Mouse (Mus musculus): ENCODE results near the gene Mgst3.

Mgst3 gene

DNA sequence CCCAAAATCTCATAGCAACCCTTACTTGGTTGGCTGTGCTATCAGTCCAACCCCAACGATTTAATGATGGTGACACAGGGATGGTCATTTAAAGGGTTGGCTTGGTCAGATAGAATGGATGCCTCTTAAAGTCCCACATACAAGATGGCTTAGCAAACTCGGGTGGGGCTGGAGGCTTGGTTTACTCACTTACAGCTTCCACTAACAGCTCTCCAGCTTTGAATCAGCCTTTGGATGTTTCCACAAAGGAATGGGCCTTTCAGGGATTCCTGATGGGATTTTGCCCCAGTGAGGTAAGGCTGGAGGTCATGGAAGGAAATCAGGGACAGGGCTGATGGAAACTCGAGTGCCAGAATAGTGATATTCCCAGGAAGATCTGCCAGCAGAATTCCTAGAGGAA is 5.8 kb downstream of the Mgst3 start:
- no peak for DNase-seq (ENCODE audit: low read depth, low spot score)

DNA sequence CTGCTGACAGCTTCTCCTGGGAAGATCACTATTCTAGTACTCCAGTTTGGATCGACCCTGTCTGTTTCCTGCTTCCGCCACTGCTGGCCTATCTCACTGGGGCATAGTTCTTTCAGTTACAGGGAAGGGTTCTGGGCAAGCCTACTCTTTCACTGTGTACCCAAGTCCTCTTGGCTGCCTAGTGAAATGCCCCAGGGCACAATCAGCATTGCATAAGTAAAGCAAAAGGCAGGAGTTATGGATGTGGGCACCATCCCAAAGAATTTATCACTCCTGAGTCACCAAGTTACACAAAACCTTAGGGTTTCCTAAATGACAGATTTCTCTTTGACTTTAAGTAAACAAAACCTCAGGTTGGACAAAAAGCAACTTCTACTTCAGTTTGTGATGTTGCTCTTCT is 6.3 kb downstream of the Mgst3 start:
- peak; percentile 39 for DNase-seq (ENCODE audit: low read depth, low spot score)

DNA sequence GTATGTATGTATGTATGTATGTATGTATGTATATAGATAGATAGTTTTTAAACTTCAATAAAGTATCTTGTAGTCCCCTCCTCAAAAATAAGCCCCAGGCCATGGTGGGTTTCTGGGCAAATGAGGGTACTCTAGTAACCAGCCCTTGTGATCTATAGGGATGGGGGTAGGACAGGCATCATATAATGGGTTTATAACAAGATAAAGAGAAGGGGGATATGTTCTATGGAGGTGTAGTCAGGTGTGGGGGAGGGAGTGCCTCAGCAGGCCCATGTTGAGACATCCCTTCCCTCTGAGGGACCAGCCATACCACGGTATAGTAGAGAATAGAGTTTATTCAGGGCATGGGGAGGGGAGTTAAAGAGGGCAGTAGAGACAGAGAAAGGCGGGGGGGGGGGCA is 7.2 kb downstream of the Mgst3 start:
- DNase-seq (ENCODE audit: low read depth, low spot score), result no peak

DNA sequence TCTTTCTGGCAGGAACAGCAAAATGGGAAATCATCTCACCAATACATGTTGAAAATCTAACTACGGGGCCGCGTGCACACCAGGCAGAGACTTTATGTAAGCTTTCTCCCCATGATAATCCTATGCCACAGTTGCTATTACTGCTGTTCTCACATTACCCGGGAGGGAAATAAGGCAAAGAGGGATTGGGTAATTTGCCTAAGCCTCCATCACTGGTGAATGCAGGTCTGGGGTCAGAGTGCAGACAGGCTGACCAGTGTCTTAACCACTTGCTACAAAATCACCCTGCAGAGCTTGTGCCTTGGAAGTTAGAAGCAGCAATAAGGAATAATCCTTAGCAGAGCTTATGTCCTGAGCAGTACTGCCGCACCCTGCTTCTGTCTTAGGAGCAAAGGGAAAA is 8.0 kb downstream of the Mgst3 start:
- DNase-seq (ENCODE audit: low read depth, low spot score), result no peak

DNA sequence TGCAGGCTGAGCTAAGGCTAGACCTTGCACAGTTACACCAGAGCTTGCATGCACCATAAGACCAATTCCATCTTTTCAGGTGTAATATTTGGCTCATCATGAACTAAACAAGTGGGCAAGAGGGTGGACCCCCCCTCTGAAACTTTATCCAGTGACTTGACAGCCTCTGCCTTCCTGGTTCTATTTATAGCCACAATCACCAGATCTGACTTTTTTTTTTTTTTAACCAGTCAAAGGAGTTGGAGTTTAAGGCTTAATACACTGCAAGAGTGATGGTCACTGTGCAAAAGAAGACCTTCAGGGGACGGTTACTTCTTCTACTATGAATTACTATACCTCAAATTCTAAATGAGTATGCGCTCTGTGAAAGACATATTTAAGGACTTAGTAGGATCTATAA is 8.4 kb downstream of the Mgst3 start:
- DNase-seq (ENCODE audit: low read depth, low spot score), result no peak

DNA sequence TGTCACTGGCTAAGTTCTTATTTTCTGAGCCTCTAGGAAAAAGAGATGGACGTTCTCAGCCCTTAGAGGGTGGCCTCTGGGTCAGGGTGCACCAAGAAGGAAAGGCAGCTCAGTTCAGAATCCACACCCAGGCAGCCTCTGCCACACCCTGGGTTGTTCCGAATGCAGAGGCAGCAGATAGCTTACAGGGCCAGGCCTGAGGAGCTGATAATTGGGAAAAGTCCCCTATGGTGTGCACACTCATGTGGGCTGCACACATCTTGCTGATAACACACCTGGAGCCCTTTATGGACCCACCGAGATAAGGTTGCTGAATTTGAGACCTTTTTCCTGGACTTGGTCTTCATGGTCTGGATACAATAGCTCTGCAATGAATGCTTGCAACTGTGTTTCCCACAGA is 9.5 kb downstream of the Mgst3 start:
- DNase-seq (ENCODE audit: low read depth, low spot score), result no peak

DNA sequence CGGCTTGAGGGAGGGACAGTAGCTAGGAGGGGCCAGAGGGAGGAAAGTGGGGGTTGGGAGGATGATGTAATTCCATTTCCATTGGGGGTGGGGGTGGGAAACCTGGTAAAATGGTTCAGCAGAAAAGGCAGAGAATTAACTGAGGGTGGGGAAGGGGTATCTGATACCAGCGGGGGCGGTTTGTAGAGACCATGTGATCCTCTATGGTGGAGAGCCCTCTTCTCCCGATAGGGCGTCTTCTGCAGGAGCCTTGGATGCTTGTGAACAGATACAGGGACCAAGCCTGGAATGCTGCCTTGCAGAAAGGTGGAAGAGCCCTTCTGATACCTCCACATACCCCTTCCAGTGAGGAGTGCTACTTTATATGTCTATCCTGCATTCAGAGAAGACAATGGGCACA is 10.5 kb downstream of the Mgst3 start:
- DNase-seq (ENCODE audit: low read depth, low spot score), result no peak

DNA sequence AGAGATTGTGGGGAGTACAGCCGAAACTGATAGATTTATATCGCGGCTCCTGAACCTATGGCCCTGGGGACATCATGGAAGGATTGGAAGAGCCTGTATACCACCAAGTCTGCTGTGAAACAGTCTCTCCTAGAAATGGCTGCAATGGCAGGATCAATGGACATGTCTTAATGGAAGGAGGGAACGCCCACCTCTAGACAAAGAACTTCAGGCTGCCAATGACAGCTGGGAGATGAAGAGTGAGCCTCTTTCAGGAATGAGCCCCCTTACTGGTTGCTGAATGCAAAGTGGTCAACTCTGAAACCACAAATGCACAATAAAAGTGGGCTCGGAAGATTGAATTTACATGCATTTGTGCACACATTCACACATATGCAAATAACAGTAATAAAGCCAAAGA is 10.9 kb downstream of the Mgst3 start:
- DNase-seq (ENCODE audit: low read depth, low spot score), result no peak

DNA sequence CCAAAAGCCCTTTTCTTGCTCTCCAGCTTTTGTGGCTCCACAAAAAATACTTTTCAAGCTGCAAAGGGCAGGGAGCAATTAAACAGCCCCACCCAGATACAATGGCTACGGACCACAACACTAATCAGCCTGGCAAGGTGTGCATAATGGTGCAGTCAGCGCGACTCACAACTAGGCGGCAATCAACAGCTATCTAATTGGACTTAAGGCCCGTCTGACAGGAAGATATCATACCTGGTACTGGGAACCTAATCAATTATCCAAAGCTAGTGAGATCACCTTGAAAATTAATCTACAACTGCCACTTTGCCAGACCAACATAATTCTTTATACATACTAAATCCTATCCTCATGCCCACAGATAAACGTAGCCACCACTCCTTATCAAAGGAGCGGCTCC is 11.3 kb downstream of the Mgst3 start:
- DNase-seq (ENCODE audit: low read depth, low spot score), result no peak

DNA sequence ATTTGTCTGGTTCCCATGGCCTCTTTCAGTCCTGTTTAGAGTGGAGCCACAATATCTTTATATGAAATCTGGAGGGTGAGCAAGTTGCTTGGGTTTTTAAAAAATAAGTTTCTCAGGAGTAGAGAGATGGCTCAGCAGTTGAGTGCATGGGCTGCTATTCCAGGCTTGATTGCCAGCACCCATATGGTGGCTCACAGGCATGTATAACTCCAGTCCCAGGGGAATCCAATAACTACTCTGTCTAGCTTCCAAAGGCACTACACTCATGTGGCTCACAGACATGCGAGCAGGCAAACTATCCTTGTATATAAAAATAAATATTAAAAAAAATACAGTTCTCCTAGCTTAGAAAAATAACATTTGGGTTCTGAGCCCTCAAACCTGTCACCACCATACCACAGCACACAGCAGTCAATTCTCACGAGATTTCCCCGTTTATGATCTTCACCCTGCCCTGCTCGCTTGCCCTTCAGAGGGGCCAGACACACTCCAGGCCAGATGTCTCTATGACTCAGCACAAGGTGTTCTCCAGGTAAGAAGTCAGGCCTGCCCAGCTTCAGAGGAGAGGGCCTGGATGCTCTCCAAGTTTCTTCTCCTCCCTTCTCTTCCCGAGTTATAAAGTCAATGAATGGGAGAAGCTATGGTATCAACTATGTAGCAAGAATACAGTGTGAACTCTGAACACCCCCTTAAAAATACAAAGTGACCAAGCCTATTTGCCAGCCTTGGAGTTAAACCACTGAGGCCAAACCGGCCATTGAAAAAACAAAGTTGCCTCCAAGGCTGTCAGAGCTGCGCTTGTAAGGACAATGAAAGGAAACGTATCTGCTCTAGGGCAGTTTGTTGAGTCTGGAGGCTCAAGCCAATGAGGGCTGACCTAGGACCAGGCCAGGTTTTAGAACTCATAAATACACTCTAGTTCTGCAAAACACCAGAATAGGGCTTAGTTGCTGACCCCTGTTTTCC is 12.3 kb downstream of the Mgst3 start:
- no peak for DNase-seq (ENCODE audit: low read depth, low spot score)

DNA sequence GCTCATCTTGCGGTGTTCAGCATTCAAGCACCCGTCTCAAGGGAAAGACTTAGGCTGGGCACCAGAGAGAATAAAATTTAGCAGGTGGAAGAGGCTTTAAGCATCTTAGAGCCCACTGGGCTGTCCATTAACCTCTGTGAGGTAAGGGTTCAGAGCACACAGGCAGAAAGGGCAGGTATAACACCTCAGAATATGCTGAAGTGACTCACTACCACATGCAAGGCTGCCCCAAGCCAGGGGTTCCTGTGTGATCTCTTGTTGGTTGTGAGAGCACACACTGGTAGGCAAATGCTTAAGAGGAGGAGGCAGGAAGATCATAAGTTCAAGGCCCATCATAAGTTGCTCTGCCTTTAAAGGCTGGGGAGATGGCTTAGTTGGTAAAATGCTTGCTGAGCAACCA is 13.4 kb downstream of the Mgst3 start:
- DNase-seq (ENCODE audit: low read depth, low spot score), result no peak

DNA sequence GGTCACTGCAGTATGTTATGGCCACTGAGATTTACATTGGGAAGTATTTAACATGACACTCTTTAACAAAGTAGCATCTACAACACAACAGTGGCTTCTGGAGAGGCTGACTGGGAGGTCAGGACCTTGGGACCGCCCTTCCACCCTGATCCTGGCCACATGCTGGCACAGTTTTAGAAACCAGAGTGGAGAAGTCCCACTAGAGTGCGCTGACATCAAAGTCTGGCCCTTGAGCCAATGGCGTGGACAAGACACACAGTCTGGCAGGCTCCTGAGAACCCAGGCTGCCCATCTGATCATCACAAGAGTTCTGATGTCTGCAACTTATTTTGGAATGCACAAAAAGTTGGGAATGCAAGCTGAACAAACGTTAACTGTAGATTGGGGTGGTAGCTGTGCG is 13.9 kb downstream of the Mgst3 start:
- no peak for DNase-seq (ENCODE audit: low read depth, low spot score)

DNA sequence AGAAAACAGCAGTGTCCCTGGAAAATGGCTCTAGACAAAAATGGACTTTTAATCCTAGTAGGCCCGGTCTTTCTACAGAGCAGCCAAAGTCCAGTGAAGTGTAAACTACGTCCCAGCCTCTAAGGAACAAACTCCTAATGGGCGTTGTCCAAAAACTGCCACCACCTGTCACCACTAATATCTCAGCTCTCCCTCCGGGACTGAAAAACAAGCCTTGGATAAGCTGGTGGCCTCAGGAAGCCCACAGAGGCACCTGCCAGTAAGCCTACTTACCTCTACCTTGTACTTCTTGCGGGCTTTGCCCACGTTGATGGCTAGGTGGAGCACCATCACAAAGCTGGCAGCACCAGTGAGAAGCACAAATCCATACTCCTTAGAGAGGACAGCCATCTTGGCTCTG is 15.6 kb downstream of the Mgst3 start:
- DNase-seq (ENCODE audit: low read depth, low spot score), result no peak

DNA sequence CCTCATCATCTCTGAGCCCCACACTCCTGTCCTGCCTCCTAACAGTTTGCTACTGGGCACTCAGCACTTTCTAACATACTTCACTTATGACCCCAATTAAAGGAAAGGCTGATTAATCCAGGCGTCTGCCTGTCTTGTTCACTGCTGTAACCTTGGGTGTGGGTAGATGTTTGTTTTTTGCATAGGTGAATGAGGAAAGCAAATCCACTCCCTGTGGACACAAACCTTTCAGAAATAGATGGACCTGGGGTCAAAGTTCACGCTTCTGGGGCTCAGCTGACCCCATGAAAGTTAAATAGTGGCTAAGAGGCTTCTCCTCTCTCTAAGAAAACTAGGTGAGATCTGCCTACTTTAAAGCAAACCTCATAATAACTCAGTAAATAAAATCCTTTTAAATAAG is 18.7 kb downstream of the Mgst3 start:
- DNase-seq (ENCODE audit: low read depth, low spot score), result no peak

DNA sequence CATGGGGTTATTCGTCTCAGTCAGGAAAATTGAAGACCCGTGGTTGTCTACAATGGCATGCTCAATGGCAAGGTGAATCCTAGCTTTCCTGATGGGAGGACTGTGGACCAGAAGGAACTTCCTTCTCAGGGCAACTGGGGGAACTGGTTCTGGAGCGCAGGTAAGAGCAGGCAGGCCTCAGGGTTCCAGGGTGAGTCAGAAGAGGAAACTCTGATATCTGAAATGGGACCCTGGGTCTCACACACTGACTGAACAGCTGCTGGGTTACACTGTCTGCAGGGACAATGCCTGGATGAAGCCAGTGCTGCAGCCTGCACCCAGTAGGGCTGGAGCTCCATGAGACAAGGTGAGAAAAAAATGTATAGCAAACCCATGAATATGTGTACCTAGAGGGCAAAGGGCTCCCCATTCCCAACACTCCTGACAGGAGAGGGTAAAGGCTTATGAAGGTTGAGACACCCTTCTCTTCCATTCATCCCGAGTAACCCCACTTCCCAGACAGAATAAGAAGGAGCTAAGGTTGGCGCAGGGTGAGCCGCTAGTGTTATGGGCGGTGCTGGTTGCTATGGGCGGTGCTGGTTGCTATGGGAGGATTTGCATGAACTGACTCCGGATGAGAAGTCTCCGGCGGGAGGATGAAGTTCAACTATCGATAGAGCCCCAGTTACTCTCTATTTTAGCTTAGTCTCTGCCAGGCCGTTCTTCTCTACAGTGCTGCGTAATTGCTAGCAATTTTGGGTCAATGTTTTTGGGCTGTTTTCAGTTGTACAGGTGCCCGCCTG is 19.4 kb downstream of the Mgst3 start:
- peak; percentile 43 for DNase-seq (ENCODE audit: low read depth, low spot score)

DNA sequence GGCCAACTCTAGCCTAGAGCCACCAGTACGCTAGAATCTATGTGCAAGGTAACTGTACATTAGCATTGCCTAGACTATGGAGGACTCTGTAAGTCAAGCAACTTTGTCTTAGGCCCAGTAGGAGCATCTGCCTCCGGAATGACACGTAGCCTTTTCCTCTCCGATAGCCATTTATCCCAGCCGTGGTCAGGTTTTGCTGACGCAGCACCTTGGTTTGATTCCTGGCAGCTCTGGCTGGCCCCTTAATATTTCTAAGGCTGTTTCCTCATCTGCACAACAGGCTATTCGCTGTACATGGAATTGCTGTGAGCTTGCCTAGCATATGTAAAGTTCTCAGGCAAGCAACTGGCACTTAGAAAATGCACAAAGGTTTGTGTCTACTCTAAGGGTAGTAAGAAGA is 20.9 kb downstream of the Mgst3 start:
- DNase-seq (ENCODE audit: low read depth, low spot score), result no peak

DNA sequence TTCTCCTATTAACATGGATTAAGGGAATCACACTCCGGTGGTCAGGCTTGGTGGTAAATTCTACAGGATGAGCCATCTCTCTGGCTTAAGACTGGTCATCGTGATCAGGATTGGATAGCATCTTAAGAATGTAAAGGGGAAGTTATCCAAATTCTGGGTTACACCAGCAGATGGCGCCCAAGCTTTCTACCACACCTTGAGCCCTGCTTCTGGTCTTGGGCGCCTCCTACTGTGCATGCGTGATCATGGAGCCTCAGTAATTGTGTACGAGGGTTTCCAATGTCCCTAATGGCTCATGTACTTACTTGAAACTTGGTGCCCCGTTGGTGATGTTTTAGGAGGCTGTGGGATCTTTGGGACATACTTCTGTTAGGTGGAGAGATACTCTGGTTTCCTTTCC is 23.7 kb downstream of the Mgst3 start:
- peak; percentile 94 for DNase-seq (ENCODE audit: low read depth, low spot score)

DNA sequence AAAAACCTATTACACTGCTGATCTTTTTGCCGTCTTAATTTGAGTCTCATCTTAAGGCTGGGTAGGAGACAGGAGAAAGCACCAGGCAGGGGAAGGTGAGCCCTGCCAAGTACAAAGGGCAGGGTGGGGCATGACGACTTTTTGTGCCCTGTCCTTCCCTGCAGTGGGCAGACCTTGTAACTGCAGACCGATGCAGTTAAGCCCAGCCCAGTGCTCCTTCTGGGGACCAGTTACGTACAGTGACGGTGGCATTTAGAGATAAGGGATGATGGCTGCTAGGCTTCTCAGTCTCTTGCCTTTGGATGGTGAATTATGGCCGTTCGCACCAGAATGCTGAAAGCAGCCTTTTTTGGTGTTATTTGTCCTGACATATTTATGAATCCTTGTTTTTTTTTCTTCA is 25.1 kb downstream of the Mgst3 start:
- no peak for DNase-seq (ENCODE audit: low read depth, low spot score)

DNA sequence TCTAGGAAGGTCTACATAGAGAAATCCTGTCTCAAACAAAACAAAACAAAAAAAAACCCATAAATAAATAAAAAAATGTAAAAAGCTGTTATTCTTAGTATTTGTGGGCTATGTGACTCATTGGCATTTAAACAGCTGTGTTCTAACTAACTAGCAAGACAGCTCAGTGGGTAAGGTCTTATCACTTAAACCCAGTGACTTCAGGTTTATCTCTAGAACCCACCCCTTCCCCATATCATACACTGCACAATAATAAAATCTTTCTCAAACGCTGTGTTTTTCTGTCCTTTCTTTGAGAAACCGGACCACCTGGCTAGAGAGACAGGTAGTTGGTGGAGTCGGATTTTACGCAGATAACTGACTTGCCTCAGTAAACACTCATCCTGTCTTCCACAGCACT is 25.6 kb downstream of the Mgst3 start:
- no peak for DNase-seq (ENCODE audit: low read depth, low spot score)

DNA sequence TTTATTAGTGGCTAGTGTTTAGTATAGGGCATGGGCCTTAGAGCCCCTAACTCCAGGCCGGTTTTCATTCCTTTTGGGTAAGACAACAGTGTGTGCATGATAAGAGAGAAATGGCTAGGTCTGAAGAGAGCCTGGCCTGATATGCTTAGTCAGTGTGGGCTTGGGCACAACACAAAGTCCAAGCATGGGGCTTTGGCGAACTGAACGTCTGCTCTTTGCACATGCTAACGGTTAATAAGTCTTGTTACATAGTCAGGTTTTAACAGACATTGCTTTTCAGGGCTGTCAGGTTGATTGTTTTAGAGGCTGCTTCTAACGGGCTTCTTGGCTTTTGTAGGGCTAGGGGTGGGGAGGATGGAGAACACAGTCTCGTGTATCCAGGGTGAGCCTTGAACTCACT is 27.0 kb downstream of the Mgst3 start:
- DNase-seq (ENCODE audit: low read depth, low spot score), result no peak

DNA sequence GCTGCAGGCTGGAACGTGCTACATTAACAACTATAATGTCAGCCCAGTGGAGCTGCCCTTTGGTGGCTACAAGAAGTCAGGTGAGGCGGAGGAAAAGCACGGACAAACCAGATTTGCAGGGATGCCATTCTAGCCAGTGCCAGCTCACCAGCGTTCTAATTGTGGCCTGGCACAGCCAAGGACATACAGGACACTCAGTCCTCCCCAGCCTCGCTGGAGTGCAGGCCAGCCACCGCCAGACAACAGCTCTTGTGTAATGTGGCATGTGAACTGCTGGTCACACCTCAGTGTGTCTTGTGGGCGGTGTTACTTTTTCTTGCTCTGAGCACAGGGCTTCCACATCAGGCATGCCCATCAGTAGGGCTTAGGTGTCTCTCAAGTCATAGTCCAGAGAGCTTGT is 27.8 kb downstream of the Mgst3 start:
- peak; percentile 52 for DNase-seq (ENCODE audit: low read depth, low spot score)

DNA sequence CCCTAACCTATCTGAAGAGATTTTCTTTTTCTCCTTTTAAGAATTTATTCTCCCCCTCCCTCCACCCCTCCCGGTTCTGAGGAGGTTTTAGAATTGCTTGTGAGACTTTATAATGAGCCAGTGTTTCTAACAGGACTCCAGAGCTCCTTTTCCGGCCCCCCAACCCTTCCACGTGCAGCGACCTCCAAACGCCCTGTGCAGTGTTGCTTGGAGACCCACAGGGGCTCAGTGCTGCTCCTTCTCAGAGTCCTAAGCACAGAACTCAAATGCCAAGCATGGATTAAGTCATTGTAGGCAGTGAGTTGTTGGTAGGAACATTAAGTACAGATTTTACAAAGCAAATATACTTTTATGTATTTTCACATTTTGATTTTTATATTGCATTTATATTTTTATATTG is 30.3 kb downstream of the Mgst3 start:
- DNase-seq (ENCODE audit: low read depth, low spot score), result no peak

DNA sequence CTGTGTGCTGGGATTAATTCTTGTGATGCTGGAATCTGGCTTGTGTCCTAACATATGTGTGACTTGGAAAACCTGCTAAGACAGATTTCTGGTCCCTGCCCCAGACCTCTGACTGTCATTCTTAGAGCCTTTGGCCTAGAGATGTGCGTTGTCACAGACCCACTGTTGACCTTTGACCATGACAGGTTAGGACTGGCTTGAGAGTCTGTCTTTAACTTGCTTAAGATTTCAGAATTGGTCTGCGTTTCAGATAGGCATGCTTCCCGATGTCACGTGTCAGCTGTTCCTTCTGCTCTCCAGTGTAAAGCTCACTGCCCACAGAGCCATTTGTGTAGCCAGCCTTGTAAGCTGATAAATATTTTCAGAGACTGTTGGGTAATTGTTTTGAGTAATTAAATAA is 30.8 kb downstream of the Mgst3 start:
- no peak for DNase-seq (ENCODE audit: low read depth, low spot score)

All from brain, adult 2 months (tissue).